Comparison of ENCODE assay signal across 8 mouse cellular contexts in the genomic region with DNA sequence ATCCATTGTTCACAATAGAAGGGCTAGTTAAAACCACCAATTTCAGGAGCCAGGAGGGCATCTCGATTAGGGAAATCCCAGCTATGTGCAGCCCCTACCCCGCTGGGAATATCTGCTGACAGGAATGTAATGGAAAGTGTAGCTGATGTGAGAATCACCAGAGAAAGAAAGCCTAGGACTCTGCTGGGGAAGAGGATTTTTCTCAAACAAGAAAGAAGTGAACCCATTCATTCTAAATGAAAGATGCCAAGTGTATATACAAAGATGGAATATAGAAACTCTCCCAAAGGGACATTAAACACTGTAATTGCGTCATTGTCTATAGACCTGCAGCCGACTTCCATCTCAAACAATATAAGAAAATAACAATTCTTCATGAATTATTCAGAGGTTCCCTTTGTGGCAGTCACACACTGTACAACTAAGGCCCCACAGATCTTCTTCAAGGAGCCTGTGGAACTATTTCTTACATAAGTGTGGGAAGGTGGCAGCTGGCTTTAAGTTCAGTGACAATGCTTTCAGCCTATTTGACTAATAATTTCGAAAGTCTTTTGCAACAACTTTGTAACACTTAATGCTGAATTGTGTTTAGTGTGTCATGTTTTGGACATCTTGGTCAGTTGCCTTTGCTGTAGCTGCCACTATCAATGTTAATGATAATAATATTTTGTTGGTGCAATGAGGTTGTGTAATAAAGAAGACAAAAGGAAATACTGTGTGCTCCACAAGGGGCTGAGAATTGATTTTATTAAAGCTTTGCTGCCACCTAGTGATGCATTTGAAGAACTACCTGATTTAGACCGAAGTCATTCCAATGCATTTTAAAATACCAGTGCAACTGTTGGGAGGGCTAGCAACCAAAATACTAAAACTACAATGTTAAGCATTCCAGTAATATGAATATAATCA.
DNase-seq lines count a peak whose midpoint lies in the region; ATAC-seq and TF ChIP-seq lines count a peak whose summit lies in the region.
"Had no signal": no experiment of that assay in that cellular context is flagged by ENCODE, and none has a peak within 500 bp of the region (broad histone marks: within the 10 kb centered on the region; RNA-seq: fewer than 3 reads in every experiment).

No protein-coding gene starts in this region.

- ATAC-seq in midbrain, embryonic 16.5 days = peak; percentile 73

- H3K36me3 ChIP-seq in forebrain, embryonic 10.5 days (replicated peaks) = no peaks in the 10 kb centered on the region
- H3K36me3 ChIP-seq in midbrain, embryonic 16.5 days (ENCODE audit: control insufficient read depth, insufficient read depth, low read length) = no peaks in the 10 kb centered on the region

- peak overlapping the region; percentile 86 for H3K27ac ChIP-seq in layer of hippocampus, adult 2 months
- H3K27ac ChIP-seq in forebrain, embryonic 10.5 days = no peak overlapping the region
- H3K27ac ChIP-seq in midbrain, embryonic 16.5 days (ENCODE audit: low read length) = peak overlapping the region; percentile 68

- H3K27me3 ChIP-seq in forebrain, embryonic 10.5 days (ENCODE audit: poor library complexity, severe bottlenecking) = peaks cover 42% of the 10 kb centered on the region
- H3K27me3 ChIP-seq in midbrain, embryonic 16.5 days (ENCODE audit: control insufficient read depth, insufficient read depth, low read depth, low read length) = no peaks in the 10 kb centered on the region

- H3K9ac ChIP-seq in midbrain, embryonic 16.5 days (ENCODE audit: low read depth, low read length) = peak overlapping the region; percentile 46; the same call in 1 of the 2 replicates

- H3K4me2 ChIP-seq in midbrain, embryonic 16.5 days (ENCODE audit: low read length) = peak overlapping the region; percentile 56

- peaks cover 19% of the 10 kb centered on the region for H3K4me1 ChIP-seq in forebrain, embryonic 10.5 days
- peaks cover 6% of the 10 kb centered on the region for H3K4me1 ChIP-seq in midbrain, embryonic 16.5 days (ENCODE audit: control insufficient read depth, insufficient read depth, low read length)

- no peaks in the 10 kb centered on the region for H3K9me3 ChIP-seq in forebrain, embryonic 10.5 days
- no peaks in the 10 kb centered on the region for H3K9me3 ChIP-seq in midbrain, embryonic 16.5 days (replicated peaks; ENCODE audit: control insufficient read depth, low read length, poor library complexity, severe bottlenecking)
- H3K9me3 ChIP-seq: megakaryocyte, embryonic 14.5 days had no signal

- DNase-seq in layer of hippocampus, adult 2 months (ENCODE audit: low spot score in 2 of 2) = no peak
- no peak for DNase-seq in layer of hippocampus, postnatal 10 days (ENCODE audit: low spot score in 2 of 2)
- peak; percentile 11 for DNase-seq in R1 (ENCODE audit: low read depth, low spot score)
- DNase-seq in forebrain, embryonic 10.5 days (ENCODE audit: extremely low spot score, low spot score) = no peak
- DNase-seq in adrenal gland, postnatal 10 days = no peak
- no peak for DNase-seq in ovary, adult 18-20 months (ENCODE audit: low spot score)

- WGBS in forebrain, embryonic 10.5 days = 30% methylated on average over 6 of the region's 6 CpGs
- WGBS in midbrain, embryonic 16.5 days = 23% methylated on average over 6 of the region's 6 CpGs

- H3K4me3 ChIP-seq in layer of hippocampus, adult 2 months = no peak overlapping the region
- peak overlapping the region; percentile 36 for H3K4me3 ChIP-seq in forebrain, embryonic 10.5 days
- H3K4me3 ChIP-seq in midbrain, embryonic 16.5 days (ENCODE audit: low read depth, low read length) = peak overlapping the region; percentile 27
- H3K4me3 ChIP-seq: megakaryocyte, embryonic 14.5 days had no signal

- TF ChIP-seq CTCF in layer of hippocampus, adult 2 months (conservative IDR thresholded peaks at IDR 0.05) = peak; percentile 79
